Comparison of ENCODE assay signal across 8 mouse cellular contexts in genomic region chr11:60140586-60141284, GRCm38 (mm10). TPM values are rescaled to one million over a fixed set of nuclear protein-coding genes. Genes with fewer than 3 reads are reported as not detected.
A peak's percentile ranks its signal among the peaks of the same experiment; 100 is the strongest.
DNase-seq lines count a peak whose midpoint lies in the region; ATAC-seq and TF ChIP-seq lines count a peak whose summit lies in the region.

No protein-coding gene starts in this region.

- WGBS in forebrain, embryonic 11.5 days, result 0% methylated on average over 23 of the region's 32 CpGs
- 3% methylated on average over 31 of the region's 32 CpGs for WGBS in limb, embryonic 15.5 days
- WGBS in small intestine, adult 2 months, result 58% methylated on average over 30 of the region's 32 CpGs

- TF ChIP-seq CTCF in small intestine, adult 2 months (IDR thresholded peaks at IDR 0.05; ENCODE audit: extremely low read depth, insufficient read length, insufficient replicate concordance, low read depth, low read length), result no peak

- H3K9me3 ChIP-seq in forebrain, embryonic 11.5 days (ENCODE audit: control insufficient read depth, low read length), result no peaks in the 10 kb centered on the region
- no peaks in the 10 kb centered on the region for H3K9me3 ChIP-seq in limb, embryonic 15.5 days

- 0 out of 2 replicates have a peak, but pooled peaks have one; percentile 18 for ATAC-seq in forebrain, embryonic 11.5 days (replicated peaks; ENCODE audit: low FRiP score)
- ATAC-seq in limb, embryonic 15.5 days (ENCODE audit: insufficient number of reproducible peaks, low FRiP score, low TSS enrichment, low read depth), result no peak
- ATAC-seq in monocyte, adult 5-6 weeks (replicated peaks; ENCODE audit: insufficient number of reproducible peaks, low FRiP score, low TSS enrichment, poor library complexity, severe bottlenecking), result no peak

- H3K27ac ChIP-seq in forebrain, embryonic 11.5 days (ENCODE audit: low read depth, low read length), result peak overlapping the region; percentile 94
- H3K27ac ChIP-seq in limb, embryonic 15.5 days, result peak overlapping the region; percentile 76
- no peak overlapping the region for H3K27ac ChIP-seq in small intestine, adult 2 months (ENCODE audit: insufficient read depth, low read depth, low read length)

- no peaks in the 10 kb centered on the region for H3K27me3 ChIP-seq in forebrain, embryonic 11.5 days (ENCODE audit: control insufficient read depth, insufficient read depth, low read length)
- H3K27me3 ChIP-seq in limb, embryonic 15.5 days, result no peaks in the 10 kb centered on the region
- H3K27me3 ChIP-seq in small intestine, adult 2 months (ENCODE audit: control insufficient read depth, insufficient read depth, low read length), result no peaks in the 10 kb centered on the region

- no peak for TF ChIP-seq POLR2A in small intestine, adult 2 months (IDR thresholded peaks at IDR 0.05; ENCODE audit: low read depth, low read length)

- intact Hi-C loops in left cerebral cortex, postnatal 4 days (cut with DNase I), result loop anchor here (5.0 kb wide), 1 partner anchor 37 kb away; no protein-coding TSS in a partner anchor
- intact Hi-C loops in left cerebral cortex, postnatal 25 days (cut with DNase I), result no loop called here

- peak overlapping the region; percentile 69 for H3K4me3 ChIP-seq in forebrain, embryonic 11.5 days (ENCODE audit: low read depth, low read length)
- H3K4me3 ChIP-seq in limb, embryonic 15.5 days, result peak overlapping the region; percentile 72
- 0 out of 2 replicates have a peak overlapping the region, but pooled peaks have one; percentile 0 for H3K4me3 ChIP-seq in small intestine, adult 2 months (ENCODE audit: low read depth, low read length)

- peak overlapping the region; percentile 78 for H3K4me2 ChIP-seq in forebrain, embryonic 11.5 days (ENCODE audit: low read depth, low read length, severe bottlenecking)
- H3K4me2 ChIP-seq in limb, embryonic 15.5 days, result peak overlapping the region; percentile 95

- peaks cover 21% of the 10 kb centered on the region for H3K4me1 ChIP-seq in forebrain, embryonic 11.5 days (replicated peaks; ENCODE audit: control insufficient read depth, insufficient read depth, low read length)
- peaks cover 40% of the 10 kb centered on the region for H3K4me1 ChIP-seq in limb, embryonic 15.5 days
- peaks cover 3% of the 10 kb centered on the region; the same call in 1 of the 2 replicates for H3K4me1 ChIP-seq in small intestine, adult 2 months (ENCODE audit: control insufficient read depth, insufficient read depth, insufficient read length, low read length)

- peak overlapping the region; percentile 92 for H3K9ac ChIP-seq in forebrain, embryonic 11.5 days (ENCODE audit: low read length)
- H3K9ac ChIP-seq in limb, embryonic 15.5 days, result peak overlapping the region; percentile 55; the same call in 1 of the 2 replicates

- peak; percentile 41 for DNase-seq in left cerebral cortex, postnatal 4 days
- no peak for DNase-seq in left cerebral cortex, postnatal 25 days (ENCODE audit: low spot score in 2 of 2)
- DNase-seq in cerebellum, adult 11-12 months, result peak; percentile 50
- DNase-seq in forebrain, embryonic 11.5 days (ENCODE audit: low spot score), result peak; percentile 71
- no peak for DNase-seq in spleen, postnatal 10 days (ENCODE audit: low spot score in 2 of 2)

- no peaks in the 10 kb centered on the region; the same call in 1 of the 2 replicates for H3K36me3 ChIP-seq in forebrain, embryonic 11.5 days (ENCODE audit: control insufficient read depth, insufficient read depth, low read length)
- H3K36me3 ChIP-seq in limb, embryonic 15.5 days, result peaks cover 19% of the 10 kb centered on the region
- 0 out of 2 replicates have a peak, but pooled peaks cover 2% of the 10 kb centered on the region for H3K36me3 ChIP-seq in small intestine, adult 2 months (ENCODE audit: control insufficient read depth, insufficient read depth, low read length)

RNA-seq across cellular contexts. Expression of gene Rai1, which starts 35.9 kb away (rescaled TPM):
- 10 to 100 TPM; 85.9 to 92.3 TPM for total RNA-seq in left cerebral cortex, postnatal 4 days (2021)
- 10 to 100 TPM; 59.4 to 69.2 TPM for total RNA-seq in left cerebral cortex, postnatal 25 days (2021)
- polyA plus RNA-seq in forebrain, embryonic 11.5 days (2014; fragmentation: Nextera tagmentation; extraction: Ambion mirVana), result 28.5 and 36.4 TPM in 2 replicates
- polyA plus RNA-seq in limb, embryonic 15.5 days (2015; fragmentation: Nextera tagmentation; extraction: Ambion mirVana), result 18.9 and 22.6 TPM in 2 replicates
- 17.6 and 24.3 TPM in 2 replicates for polyA plus RNA-seq in small intestine, adult 2 months (2012; rRNA removed)
- total RNA-seq in monocyte, adult 5-6 weeks (2017), result 4.6 to 18.1 TPM (median 10.3 TPM) in 3 replicates

Comparison
In these comparisons a context has a peak if more than half of its experiments do, and no peak if none do; other contexts are left out.
1. DNase-seq: peak in left cerebral cortex, postnatal 4 days (single experiment), cerebellum, adult 11-12 months (single experiment) and forebrain, embryonic 11.5 days (single experiment); none in left cerebral cortex, postnatal 25 days (0 of 2) and spleen, postnatal 10 days (0 of 2).
2. H3K4me3 ChIP-seq: peak in every context shown above with its lines; median percentile 72 in limb, embryonic 15.5 days; 69 in forebrain, embryonic 11.5 days; 0 in small intestine, adult 2 months.